Comparison of ENCODE assay signal across 8 mouse cellular contexts in genomic region chr3:88200161-88200971, GRCm38 (mm10). TPM values are rescaled to one million over a fixed set of nuclear protein-coding genes. Genes with fewer than 3 reads are reported as not detected.
DNase-seq lines count a peak whose midpoint lies in the region; ATAC-seq and TF ChIP-seq lines count a peak whose summit lies in the region.

No protein-coding gene starts in this region.

- intact Hi-C loops in heart, postnatal 25 days (cut with DNase I): no loop called here

- ATAC-seq in heart, embryonic 11.5 days (replicated peaks; ENCODE audit: insufficient number of reproducible peaks, low FRiP score, low TSS enrichment): no peak
- ATAC-seq in intestine, embryonic 16.5 days: no peak
- no peak for ATAC-seq in neural tube, embryonic 12.5 days (ENCODE audit: low FRiP score, low read depth)
- ATAC-seq in megakaryocyte, adult 5-6 weeks (ENCODE audit: poor library complexity, severe bottlenecking): no peak

- H3K27me3 ChIP-seq in heart, embryonic 11.5 days (ENCODE audit: control insufficient read depth, insufficient read depth, low read length): peaks cover 97% of the 10 kb centered on the region
- H3K27me3 ChIP-seq in E14TG2a.4 (ENCODE audit: insufficient read depth, low read length): peaks cover 98% of the 10 kb centered on the region
- peaks cover 90% of the 10 kb centered on the region for H3K27me3 ChIP-seq in intestine, embryonic 16.5 days (replicated peaks; ENCODE audit: control insufficient read depth, insufficient read depth, low read length)
- H3K27me3 ChIP-seq in neural tube, embryonic 12.5 days (replicated peaks): peaks cover 47% of the 10 kb centered on the region

- H3K9ac ChIP-seq in heart, embryonic 11.5 days (ENCODE audit: low read depth, low read length): no peak overlapping the region
- peak overlapping the region; percentile 33; the same call in 1 of the 2 replicates for H3K9ac ChIP-seq in intestine, embryonic 16.5 days (ENCODE audit: low read depth, low read length)
- H3K9ac ChIP-seq in neural tube, embryonic 12.5 days: peak overlapping the region; percentile 96

- H3K4me2 ChIP-seq in heart, embryonic 11.5 days: peak overlapping the region; percentile 60
- peak overlapping the region; percentile 58 for H3K4me2 ChIP-seq in intestine, embryonic 16.5 days (ENCODE audit: low read depth, low read length)
- peak overlapping the region; percentile 84 for H3K4me2 ChIP-seq in neural tube, embryonic 12.5 days (replicated peaks)

- peaks cover 6% of the 10 kb centered on the region for H3K4me1 ChIP-seq in heart, embryonic 11.5 days (ENCODE audit: control insufficient read depth, insufficient read depth, low read length)
- H3K4me1 ChIP-seq in E14TG2a.4 (replicated peaks; ENCODE audit: low read depth, low read length): peaks cover 23% of the 10 kb centered on the region
- peaks cover 4% of the 10 kb centered on the region; the same call in 1 of the 2 replicates for H3K4me1 ChIP-seq in cortical plate, adult 2 months (ENCODE audit: control insufficient read depth, insufficient read depth, low read length)
- H3K4me1 ChIP-seq in intestine, embryonic 16.5 days (ENCODE audit: control insufficient read depth, insufficient read depth, low read length): peaks cover 10% of the 10 kb centered on the region
- H3K4me1 ChIP-seq in neural tube, embryonic 12.5 days: peaks cover 60% of the 10 kb centered on the region

- WGBS in heart, embryonic 11.5 days (ENCODE audit: insufficient replicate concordance): under 1% methylated on average over 61 of the region's 61 CpGs
- WGBS in intestine, embryonic 16.5 days: under 1% methylated on average over 61 of the region's 61 CpGs
- WGBS in neural tube, embryonic 12.5 days: under 1% methylated on average over 61 of the region's 61 CpGs

- 0 out of 2 replicates have a peak, but pooled peaks have one; percentile 24 for TF ChIP-seq POLR2A in cortical plate, adult 2 months (IDR thresholded peaks at IDR 0.05; ENCODE audit: extremely low read depth, insufficient read depth, low read length)

- DNase-seq in heart, postnatal 25 days (ENCODE audit: low spot score): no peak
- DNase-seq in right cerebral cortex, postnatal 36 days (ENCODE audit: low spot score in 2 of 2): no peak

- peak overlapping the region; percentile 39 for H3K4me3 ChIP-seq in heart, embryonic 11.5 days (ENCODE audit: low read depth, low read length)
- peak overlapping the region; percentile 75 for H3K4me3 ChIP-seq in E14TG2a.4 (replicated peaks; ENCODE audit: low read length)
- H3K4me3 ChIP-seq in cortical plate, adult 2 months (ENCODE audit: insufficient read depth, low read length): peak overlapping the region; percentile 50
- H3K4me3 ChIP-seq in intestine, embryonic 16.5 days (ENCODE audit: low read length): peak overlapping the region; percentile 40
- peak overlapping the region; percentile 54 for H3K4me3 ChIP-seq in neural tube, embryonic 12.5 days

- TF ChIP-seq CTCF in E14TG2a.4 (conservative IDR thresholded peaks at IDR 0.05; ENCODE audit: low read length): no peak
- no peak for TF ChIP-seq CTCF in cortical plate, adult 2 months (IDR thresholded peaks at IDR 0.05; ENCODE audit: extremely low read depth, insufficient read depth, low read length)

- H3K27ac ChIP-seq in heart, embryonic 11.5 days (ENCODE audit: low read depth, low read length): no peak overlapping the region
- peak overlapping the region; percentile 88 for H3K27ac ChIP-seq in cortical plate, adult 2 months (ENCODE audit: insufficient read depth, low read length)
- H3K27ac ChIP-seq in intestine, embryonic 16.5 days (ENCODE audit: low read length): no peak overlapping the region
- peak overlapping the region; percentile 62 for H3K27ac ChIP-seq in neural tube, embryonic 12.5 days

- no peaks in the 10 kb centered on the region for H3K9me3 ChIP-seq in heart, embryonic 11.5 days (replicated peaks; ENCODE audit: control insufficient read depth, low read length)
- peaks cover 10% of the 10 kb centered on the region for H3K9me3 ChIP-seq in E14TG2a.4 (ENCODE audit: low read length)
- H3K9me3 ChIP-seq in intestine, embryonic 16.5 days (ENCODE audit: control insufficient read depth, low read length): no peaks in the 10 kb centered on the region
- no peaks in the 10 kb centered on the region for H3K9me3 ChIP-seq in neural tube, embryonic 12.5 days

- H3K36me3 ChIP-seq in heart, embryonic 11.5 days (ENCODE audit: control insufficient read depth, insufficient read depth, low read length): no peaks in the 10 kb centered on the region
- H3K36me3 ChIP-seq in E14TG2a.4 (ENCODE audit: insufficient read depth, low read length): no peaks in the 10 kb centered on the region
- H3K36me3 ChIP-seq in intestine, embryonic 16.5 days (ENCODE audit: control insufficient read depth, insufficient read depth, low read length): no peaks in the 10 kb centered on the region
- no peaks in the 10 kb centered on the region for H3K36me3 ChIP-seq in neural tube, embryonic 12.5 days

RNA-seq across cellular contexts. Expression of gene Rhbg, which starts 54.1 kb away (rescaled TPM):
- 0.10 TPM in 1 of 2 replicates, not detected in the other for polyA plus RNA-seq in heart, embryonic 11.5 days (2014; fragmentation: Nextera tagmentation; extraction: Ambion mirVana)
- total RNA-seq in heart, postnatal 25 days (2021): not detected
- not detected in 2 replicates for polyA plus RNA-seq in cortical plate, adult 2 months (2012; rRNA removed)
- polyA plus RNA-seq in intestine, embryonic 16.5 days (2015; fragmentation: Nextera tagmentation; extraction: Ambion mirVana): 0.69 and 1.3 TPM in 2 replicates
- 0.32 and 0.79 TPM in 2 replicates for polyA plus RNA-seq in neural tube, embryonic 12.5 days (2016; fragmentation: Nextera tagmentation; extraction: Ambion mirVana)
- total RNA-seq in megakaryocyte, adult 5-6 weeks (2015): not detected in 2 replicates
- total RNA-seq in megakaryocyte, adult 5-6 weeks (2017): not detected in 2 replicates

RNA-seq across cellular contexts. Expression of gene Mef2d, which starts 58.2 kb away (rescaled TPM):
- polyA plus RNA-seq in heart, embryonic 11.5 days (2014; fragmentation: Nextera tagmentation; extraction: Ambion mirVana): 39.8 and 45.1 TPM in 2 replicates
- 100 to 1,000 TPM; 111 to 122 TPM for total RNA-seq in heart, postnatal 25 days (2021)
- 128 and 131 TPM in 2 replicates for polyA plus RNA-seq in cortical plate, adult 2 months (2012; rRNA removed)
- polyA plus RNA-seq in intestine, embryonic 16.5 days (2015; fragmentation: Nextera tagmentation; extraction: Ambion mirVana): 13.7 and 23.2 TPM in 2 replicates
- 17.6 and 19.8 TPM in 2 replicates for polyA plus RNA-seq in neural tube, embryonic 12.5 days (2016; fragmentation: Nextera tagmentation; extraction: Ambion mirVana)
- 73.3 and 77.4 TPM in 2 replicates for total RNA-seq in megakaryocyte, adult 5-6 weeks (2015)
- 29.2 and 42.0 TPM in 2 replicates for total RNA-seq in megakaryocyte, adult 5-6 weeks (2017)

Comparison
In these comparisons a context has a peak if more than half of its experiments do, and no peak if none do; other contexts are left out.
1. H3K27ac ChIP-seq: peak in cortical plate, adult 2 months (single experiment) and neural tube, embryonic 12.5 days (single experiment); none in heart, embryonic 11.5 days (single experiment) and intestine, embryonic 16.5 days (single experiment).
2. Peak in every context shown above with its lines, with median percentiles within 50 percentile points of each other: H3K4me2 ChIP-seq and H3K4me3 ChIP-seq.